Comparison of ENCODE assay signal across 21 mouse cellular contexts in the genomic region with DNA sequence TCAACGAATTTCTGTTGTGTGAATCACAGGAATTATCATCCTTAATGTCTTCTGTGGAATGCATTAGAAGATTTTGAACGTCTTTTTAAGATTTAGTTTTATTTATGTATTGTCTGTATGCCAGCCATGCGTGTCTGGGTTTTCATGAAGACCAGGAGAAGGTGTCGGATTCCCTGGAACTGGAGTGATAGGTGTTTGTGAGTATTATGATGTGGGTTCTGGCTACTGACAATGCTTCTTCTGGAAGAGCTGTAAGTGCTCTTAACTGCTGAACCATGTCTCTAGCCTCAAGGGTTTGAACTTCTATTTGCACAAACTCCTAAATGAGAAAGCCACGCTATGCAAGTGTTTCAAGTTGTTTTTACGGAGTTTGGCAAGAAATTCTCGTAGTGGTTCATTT.
A peak's percentile ranks its signal among the peaks of the same experiment; 100 is the strongest.
DNase-seq lines count a peak whose midpoint lies in the region; ATAC-seq and TF ChIP-seq lines count a peak whose summit lies in the region.
"Had no signal": no experiment of that assay in that cellular context is flagged by ENCODE, and none has a peak within 500 bp of the region (broad histone marks: within the 10 kb centered on the region; RNA-seq: fewer than 3 reads in every experiment).

No protein-coding gene starts in this region.

- H3K27ac ChIP-seq in embryonic facial prominence, embryonic 14.5 days (replicated peaks; ENCODE audit: low read depth, low read length) = no peak overlapping the region
- H3K27ac ChIP-seq in embryonic facial prominence, embryonic 10.5 days (replicated peaks) = no peak overlapping the region
- H3K27ac ChIP-seq: embryonic facial prominence, embryonic 13.5 days; forebrain, embryonic 10.5 days; forebrain, embryonic 12.5 days had no signal

- POLR2A ChIA-PET in Patski (lab: Charles Lee) = no interaction called here

- no peaks in the 10 kb centered on the region for H3K36me3 ChIP-seq in embryonic facial prominence, embryonic 14.5 days (ENCODE audit: control insufficient read depth, insufficient read depth, low read length)
- no peaks in the 10 kb centered on the region for H3K36me3 ChIP-seq in embryonic facial prominence, embryonic 10.5 days (replicated peaks)
- H3K36me3 ChIP-seq: embryonic facial prominence, embryonic 13.5 days; forebrain, embryonic 10.5 days; forebrain, embryonic 12.5 days had no signal

- no peak for ATAC-seq in embryonic facial prominence, embryonic 14.5 days (ENCODE audit: low read depth)
- peak; percentile 87 for ATAC-seq in Patski
- ATAC-seq: forebrain, embryonic 14.5 days; forebrain, embryonic 16.5 days had no signal

- no peaks in the 10 kb centered on the region for H3K4me1 ChIP-seq in embryonic facial prominence, embryonic 14.5 days (ENCODE audit: control insufficient read depth, insufficient read depth, low read length)
- H3K4me1 ChIP-seq in embryonic facial prominence, embryonic 10.5 days = no peaks in the 10 kb centered on the region
- H3K4me1 ChIP-seq: embryonic facial prominence, embryonic 13.5 days; forebrain, embryonic 10.5 days; forebrain, embryonic 12.5 days had no signal

- no peak overlapping the region for H3K4me2 ChIP-seq in embryonic facial prominence, embryonic 14.5 days (ENCODE audit: low read depth, low read length)
- H3K4me2 ChIP-seq: embryonic facial prominence, embryonic 13.5 days; forebrain, embryonic 12.5 days had no signal

- no peaks in the 10 kb centered on the region for H3K27me3 ChIP-seq in embryonic facial prominence, embryonic 14.5 days (replicated peaks; ENCODE audit: control insufficient read depth, insufficient read depth, low read length)
- no peaks in the 10 kb centered on the region for H3K27me3 ChIP-seq in embryonic facial prominence, embryonic 10.5 days (replicated peaks; ENCODE audit: low read depth, poor library complexity, severe bottlenecking)
- no peaks in the 10 kb centered on the region for H3K27me3 ChIP-seq in Patski
- H3K27me3 ChIP-seq: embryonic facial prominence, embryonic 13.5 days; forebrain, embryonic 12.5 days had no signal

- in situ Hi-C loops in Patski (cut with MboI; ENCODE audit: low pct_unique_long_range_greater_than_20kb) = no loop called here

- H3K4me3 ChIP-seq in embryonic facial prominence, embryonic 14.5 days (ENCODE audit: low read depth, low read length) = no peak overlapping the region
- no peak overlapping the region for H3K4me3 ChIP-seq in embryonic facial prominence, embryonic 10.5 days
- H3K4me3 ChIP-seq: embryonic facial prominence, embryonic 13.5 days; erythroblast, embryonic 14.5 days; forebrain, embryonic 10.5 days; forebrain, embryonic 12.5 days had no signal

- no peak overlapping the region for H3K9ac ChIP-seq in embryonic facial prominence, embryonic 14.5 days (ENCODE audit: low read depth, low read length)
- H3K9ac ChIP-seq: embryonic facial prominence, embryonic 13.5 days; forebrain, embryonic 12.5 days had no signal

- 56% methylated on average over 7 of the region's 7 CpGs for WGBS in embryonic facial prominence, embryonic 14.5 days
- 79% methylated on average over 7 of the region's 7 CpGs for WGBS in embryonic facial prominence, embryonic 10.5 days

- TF ChIP-seq CTCF in Patski (IDR thresholded peaks at IDR 0.05) = no peak

- peak; percentile 38 for DNase-seq in embryonic facial prominence, embryonic 14.5 days (ENCODE audit: low spot score)
- DNase-seq in embryonic facial prominence, embryonic 10.5 days (ENCODE audit: low spot score) = no peak
- DNase-seq in 3T3-L1 (ENCODE audit: low read depth, low spot score) = peak; percentile 76
- DNase-seq in Patski (ENCODE audit: low read depth, low spot score) = peak; percentile 58
- DNase-seq in skeletal muscle tissue, adult 2 months (ENCODE audit: low read depth, low spot score) = peak; percentile 2
- DNase-seq in adrenal gland, adult 8-10 months = no peak
- no peak for DNase-seq in kidney, postnatal 36 days
- DNase-seq: adrenal gland, adult 2 months; adrenal gland, postnatal 14 days; adrenal gland, postnatal 36 days; cerebellum, adult 11-12 months; cerebellum, adult 2 months; cerebellum, adult 9-10 months; cerebellum, postnatal 10 days; cerebellum, postnatal 25 days had no signal

- no peaks in the 10 kb centered on the region for H3K9me3 ChIP-seq in embryonic facial prominence, embryonic 14.5 days (ENCODE audit: control insufficient read depth, low read length)
- no peaks in the 10 kb centered on the region for H3K9me3 ChIP-seq in embryonic facial prominence, embryonic 10.5 days
- H3K9me3 ChIP-seq: embryonic facial prominence, embryonic 13.5 days; forebrain, embryonic 10.5 days; forebrain, embryonic 12.5 days had no signal

- CTCF ChIA-PET in Patski (lab: Charles Lee) = interaction anchor here (1.1 kb wide), 1 partner anchor 20 kb away, joined by 3 read pairs; no protein-coding TSS in a partner anchor

Comparison
In these comparisons a context has a peak if more than half of its experiments do, and no peak if none do; other contexts are left out.
1. DNase-seq: peak in embryonic facial prominence, embryonic 14.5 days (single experiment), 3T3-L1 (single experiment), Patski (single experiment) and skeletal muscle tissue, adult 2 months (single experiment); none in embryonic facial prominence, embryonic 10.5 days (single experiment), adrenal gland, adult 8-10 months (single experiment) and kidney, postnatal 36 days (0 of 2).